Mouse (Mus musculus): ENCODE data around the gene Unc5c.

GRCm38 (mm10) chr3:141533861-141534260 lies 68.8 kb downstream of the Unc5c start:
- TF ChIP-seq CTCF (IDR thresholded peaks at IDR 0.05; ENCODE audit: extremely low read depth, insufficient read length, insufficient replicate concordance, low read depth, low read length) = no peak
- no peak for TF ChIP-seq POLR2A (IDR thresholded peaks at IDR 0.05; ENCODE audit: low read depth, low read length)

All from small intestine, adult 2 months (tissue).